Mouse (Mus musculus) bone marrow macrophage, adult 2 months (primary cell): ENCODE data around the gene Nmt1. TPM values are rescaled to one million over a fixed set of nuclear protein-coding genes. Genes with fewer than 3 reads are reported as not detected.

ENCODE experiments used
- H3K27ac ChIP-seq: 2 replicates; pipeline ENCODE4 v1.5.1; 2012; ENCODE audit warnings: low read depth, low read length; ENCODE audit not compliant: insufficient read depth
- H3K4me1 ChIP-seq: 2 replicates; pipeline ENCODE4 v1.6.1; 2012; ENCODE audit warnings: low read length; ENCODE audit not compliant: control insufficient read depth, insufficient read depth
- H3K4me3 ChIP-seq: 2 replicates; pipeline ENCODE4 v1.5.1; 2012; ENCODE audit warnings: mild to moderate bottlenecking, low read length, moderate library complexity; ENCODE audit not compliant: insufficient read depth
- CTCF ChIP-seq: IDR thresholded peaks from 2 replicates; pipeline ENCODE4 v1.5.1; 2012; ENCODE audit warnings: low read depth, mild to moderate bottlenecking, low read length, moderate library complexity
- POLR2A ChIP-seq: IDR thresholded peaks from 2 replicates; pipeline ENCODE4 v1.6.1; 2012; ENCODE audit warnings: mild to moderate bottlenecking, low read depth, low read length, borderline replicate concordance
- polyA plus RNA-seq: library from polyadenylated mRNA; stranded (reverse); fragments of >200 nt; gene quantifications from 2 replicates; pipeline ENCODE4 v1.2.4, GENCODE M21; 2012; ENCODE audit not compliant: missing spikeins, insufficient read depth, insufficient read length

Gene Nmt1
- polyA plus RNA-seq, 1 experiment, result 82.6 TPM

GRCm38 (mm10) chr11:102993420-102994029, 34.5 kb upstream of the Nmt1 start:
- TF ChIP-seq POLR2A (no peak), CTCF (no peak)
- H3K27ac ChIP-seq, result no peak overlapping the region
- H3K4me1 ChIP-seq, result no peaks in the 10 kb centered on the region
- no peak overlapping the region for H3K4me3 ChIP-seq

GRCm38 (mm10) chr11:102994952-102995351, 33.0 kb upstream of the Nmt1 start:
- Histone ChIP-seq H3K4me1 (peaks cover 11% of the 10 kb centered on the region), H3K27ac (no peak overlapping the region), H3K4me3 (no peak overlapping the region)
- TF ChIP-seq CTCF (no peak), POLR2A (no peak)

DNA sequence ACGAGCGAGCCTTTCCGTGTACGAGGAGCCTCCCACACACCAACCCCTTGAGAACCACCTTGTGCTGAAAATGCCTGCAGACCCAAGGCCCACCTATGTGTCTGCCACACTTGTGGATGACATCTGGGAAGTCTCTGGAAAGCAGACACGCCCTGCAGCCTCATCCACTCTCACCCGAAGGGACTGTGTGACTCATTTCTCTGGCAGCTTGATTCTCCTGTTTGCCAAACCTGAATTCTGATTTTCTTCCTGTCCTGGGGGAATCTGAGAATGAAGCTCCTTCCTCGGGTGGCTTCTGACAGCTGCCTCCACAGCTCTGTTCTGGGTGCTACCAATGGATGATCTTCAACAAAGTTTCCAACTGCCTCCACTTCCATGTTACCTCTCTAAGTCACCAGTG, 31.6 kb upstream of the Nmt1 start:
- no peak overlapping the region for H3K27ac ChIP-seq
- TF ChIP-seq CTCF, result no peak
- TF ChIP-seq POLR2A, result no peak
- H3K4me3 ChIP-seq, result no peak overlapping the region
- peaks cover 12% of the 10 kb centered on the region for H3K4me1 ChIP-seq

DNA sequence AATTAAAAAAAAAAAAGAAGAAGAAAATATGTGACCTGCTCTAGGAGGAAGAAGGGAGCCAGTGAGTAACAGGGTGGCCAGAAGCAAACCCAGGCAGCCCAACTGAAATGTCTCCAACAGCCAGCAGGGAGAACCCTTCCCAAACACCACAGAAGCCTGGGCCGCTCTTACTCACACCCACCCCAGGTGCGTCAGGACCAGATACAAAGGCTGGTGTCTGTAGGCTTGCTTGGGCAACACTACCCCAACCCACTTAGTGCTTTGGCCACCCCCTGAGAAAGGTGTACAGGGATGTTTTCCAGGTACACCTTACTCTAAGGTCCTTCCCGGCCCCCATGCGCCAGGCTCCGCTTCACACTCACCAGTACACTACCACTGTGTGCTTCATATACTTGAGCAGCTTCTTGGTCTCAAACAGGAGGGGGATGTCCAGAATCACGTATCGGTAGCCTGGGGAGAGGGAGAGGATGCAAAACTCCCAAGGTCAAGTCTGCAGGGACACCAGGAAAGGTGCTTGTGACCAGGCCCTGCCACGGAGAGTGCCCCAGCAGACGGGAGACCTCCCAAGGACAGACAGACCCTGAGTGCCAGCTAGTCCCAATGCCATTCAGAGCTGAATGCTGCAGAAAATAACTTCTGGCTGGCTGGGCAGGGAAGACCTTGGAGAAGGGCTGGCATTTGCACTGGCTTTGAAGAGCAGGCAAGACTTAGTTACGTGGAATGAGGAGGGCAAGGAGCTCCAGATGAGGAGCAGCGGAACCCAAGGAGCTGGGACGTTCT, 30.8 kb upstream of the Nmt1 start:
- Histone ChIP-seq H3K27ac (no peak overlapping the region), H3K4me1 (peaks cover 16% of the 10 kb centered on the region), H3K4me3 (no peak overlapping the region)
- TF ChIP-seq CTCF (no peak), POLR2A (no peak)

- TF ChIP-seq POLR2A (no peak), CTCF (no peak)
- Histone ChIP-seq H3K4me1 (peaks cover 24% of the 10 kb centered on the region), H3K27ac (no peak overlapping the region), H3K4me3 (no peak overlapping the region)
Observed at GRCm38 (mm10) chr11:102998254-102998576, 29.8 kb upstream of the Nmt1 start.

DNA sequence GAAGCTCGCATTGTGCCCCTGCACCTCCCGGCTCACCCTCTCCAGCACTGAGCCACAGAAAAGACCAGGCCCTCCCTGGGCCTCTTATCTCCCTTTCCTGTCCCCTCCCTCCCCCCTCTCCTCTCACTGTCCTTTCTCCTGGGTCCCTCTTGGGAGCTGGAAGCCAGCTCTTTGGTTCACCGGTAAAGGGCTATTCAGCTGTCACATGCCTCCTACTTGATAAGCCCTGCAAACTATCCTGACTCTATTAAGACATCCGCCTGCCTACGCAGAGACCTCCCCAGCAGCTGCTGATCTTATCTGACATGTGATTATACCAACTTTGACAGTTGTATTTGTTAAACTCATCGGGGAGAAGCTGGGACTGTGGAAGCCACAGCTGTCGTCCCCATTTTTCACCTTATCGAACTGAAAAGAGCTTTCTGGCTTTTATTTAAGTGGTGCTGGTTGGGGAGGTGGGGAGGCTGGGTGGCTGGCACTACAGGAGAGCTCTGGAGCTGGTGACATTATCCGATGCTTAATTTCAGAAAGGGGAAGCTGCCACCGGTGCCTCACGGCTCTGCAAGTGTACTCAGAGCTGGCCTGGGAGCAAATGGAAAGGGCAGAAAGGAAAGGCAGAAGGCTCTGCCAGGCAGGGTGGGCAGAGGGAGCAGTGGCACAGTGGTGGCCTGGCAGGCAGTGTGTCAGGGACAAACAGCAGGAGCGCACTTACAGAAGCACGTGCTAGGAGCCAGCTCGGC, 29.2 kb upstream of the Nmt1 start:
- Histone ChIP-seq H3K4me1 (peaks cover 29% of the 10 kb centered on the region), H3K27ac (no peak overlapping the region), H3K4me3 (no peak overlapping the region)
- TF ChIP-seq CTCF (no peak), POLR2A (no peak)

GRCm38 (mm10) chr11:102999317-102999970, 28.5 kb upstream of the Nmt1 start:
- H3K27ac ChIP-seq, result no peak overlapping the region
- H3K4me1 ChIP-seq, result peaks cover 34% of the 10 kb centered on the region
- no peak overlapping the region for H3K4me3 ChIP-seq
- TF ChIP-seq CTCF (no peak), POLR2A (no peak)

DNA sequence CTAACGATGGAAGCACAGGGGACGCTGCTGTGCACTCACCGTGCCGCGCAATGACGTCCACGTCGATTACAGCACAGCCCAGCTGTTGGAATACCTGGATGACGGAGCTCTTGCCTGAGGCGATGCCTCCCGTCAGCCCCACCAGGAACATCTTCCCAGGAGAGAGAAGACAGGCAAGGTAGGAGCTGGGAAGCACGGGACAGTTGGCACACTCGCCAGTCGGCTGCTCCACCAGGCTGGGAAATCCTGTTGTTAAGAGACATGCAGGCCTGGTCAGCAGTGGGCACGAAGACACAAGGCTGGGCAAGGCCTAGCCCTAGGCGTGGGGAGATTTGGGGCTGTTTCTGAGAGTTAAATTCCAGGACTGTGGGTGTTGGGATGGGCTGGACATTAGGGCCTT, 27.9 kb upstream of the Nmt1 start:
- H3K27ac ChIP-seq, result no peak overlapping the region

DNA sequence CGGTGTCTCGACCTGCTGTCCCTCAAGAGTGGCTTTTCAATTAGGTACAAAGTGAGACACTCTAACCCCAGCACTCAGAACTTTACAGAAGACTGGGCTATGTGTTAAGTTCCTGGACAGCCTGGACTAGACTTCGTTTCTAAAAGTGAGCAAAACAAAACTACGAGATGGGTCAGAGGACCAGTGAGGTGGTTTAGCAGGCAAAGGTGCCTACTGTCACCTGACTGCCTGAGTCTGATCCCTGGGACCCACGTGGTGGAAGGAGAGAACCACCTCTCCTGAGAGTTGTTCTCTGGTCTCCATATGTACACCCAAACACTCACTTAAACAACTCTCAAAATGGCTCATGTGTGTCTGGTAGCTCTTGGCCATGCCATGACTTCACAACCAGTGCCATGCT, 26.9 kb upstream of the Nmt1 start:
- Histone ChIP-seq H3K4me3 (no peak overlapping the region), H3K4me1 (peaks cover 50% of the 10 kb centered on the region), H3K27ac (no peak overlapping the region)
- TF ChIP-seq POLR2A, result no peak
- TF ChIP-seq CTCF, result no peak

More for the DNA sequence above, 27.9 kb upstream of the Nmt1 start:
- Histone ChIP-seq H3K4me3 (no peak overlapping the region), H3K4me1 (peaks cover 41% of the 10 kb centered on the region)
- TF ChIP-seq POLR2A, result no peak
- no peak for TF ChIP-seq CTCF
